Mouse (Mus musculus) heart, embryonic 16.5 days (tissue): Measurements from ENCODE around the gene Safb2. TPM values are rescaled to one million over a fixed set of nuclear protein-coding genes. Genes with fewer than 3 reads are reported as not detected.

Experiments
- ATAC-seq: fragments of 200-750 bp; cut with Nextera tagmentation; replicated peaks from 2 replicates; pipeline ENCODE4 v1.8.0; 2017; ENCODE audit warnings: moderate number of reproducible peaks; ENCODE audit not compliant: insufficient read depth, low FRiP score; ENCODE audit errors: extremely low read depth
- H3K27ac ChIP-seq: fragments of 300-500 bp; sonication (generic); 2 replicates; pipeline ENCODE4 v1.5.1; 2014; ENCODE audit warnings: mild to moderate bottlenecking, low read length, control low read depth, moderate library complexity
- H3K27me3 ChIP-seq: fragments of 300-500 bp; sonication (generic); 2 replicates; pipeline ENCODE4 v1.6.1; 2014; ENCODE audit warnings: low read length, mixed read lengths; ENCODE audit not compliant: control insufficient read depth, insufficient read depth
- H3K36me3 ChIP-seq: fragments of 300-500 bp; sonication (generic); 2 replicates; pipeline ENCODE4 v1.6.1; 2014; ENCODE audit not compliant: control insufficient read depth, insufficient read depth
- H3K4me1 ChIP-seq: fragments of 300-500 bp; sonication (generic); 2 replicates; pipeline ENCODE4 v1.6.1; 2014; ENCODE audit warnings: low read length, mixed read lengths; ENCODE audit not compliant: control insufficient read depth, insufficient read depth
- H3K4me2 ChIP-seq: fragments of 300-500 bp; sonication (generic); 2 replicates; pipeline ENCODE4 v1.6.1; 2014; ENCODE audit warnings: low read depth, mild to moderate bottlenecking, control low read depth, low read length
- H3K4me3 ChIP-seq: fragments of 300-500 bp; sonication (generic); 2 replicates; pipeline ENCODE4 v1.5.1; 2014; ENCODE audit warnings: mild to moderate bottlenecking, control low read depth, low read length
- H3K9ac ChIP-seq: fragments of 300-500 bp; sonication (generic); 2 replicates; pipeline ENCODE4 v1.6.1; 2014; ENCODE audit warnings: low read length, control low read depth
- H3K9me3 ChIP-seq: fragments of 300-500 bp; sonication (generic); replicated peaks from 2 replicates; pipeline ENCODE4 v1.6.1; 2016; ENCODE audit warnings: low read length; ENCODE audit not compliant: control insufficient read depth
- WGBS: fragments of 180-500 bp; shearing (Covaris S2); extraction: QIAGEN DNeasy Blood & Tissue Kit; methylation state at CpG from one replicate; pipeline ENCODE4 v1.1.7; 2014; 5-methylcytosine and 5-hydroxymethylcytosine counted together
- polyA plus RNA-seq: library from polyadenylated mRNA; unstranded; fragments of >200 nt; fragmentation: Nextera tagmentation; extraction: Ambion mirVana; gene quantifications from 2 replicates; pipeline ENCODE4 v1.2.1, GENCODE M21; 2015

The Safb2 gene
- polyA plus RNA-seq, 1 experiment from 2014 or later = 60.6 TPM

- H3K9me3 ChIP-seq = no peaks in the 10 kb centered on the region
- H3K4me2 ChIP-seq = no peak overlapping the region
- H3K4me1 ChIP-seq = no peaks in the 10 kb centered on the region
- WGBS = 45% methylated on average over 1 of the region's 1 CpGs
- no peaks in the 10 kb centered on the region for H3K27me3 ChIP-seq
- H3K4me3 ChIP-seq = no peak overlapping the region
- H3K27ac ChIP-seq = no peak overlapping the region
- no peak for ATAC-seq
- H3K9ac ChIP-seq = no peak overlapping the region
- no peaks in the 10 kb centered on the region for H3K36me3 ChIP-seq
These were observed 61.6 kb downstream of the Safb2 start for GRCm38 (mm10) chr17:56522744-56523143.

GRCm38 (mm10) chr17:56515690-56516410 is 68.5 kb downstream of the Safb2 start:
- H3K9me3 ChIP-seq = peaks cover 15% of the 10 kb centered on the region
- ATAC-seq = no peak; the same call in 1 of the 2 replicates
- H3K9ac ChIP-seq = no peak overlapping the region
- no peak overlapping the region for H3K4me3 ChIP-seq
- no peak overlapping the region for H3K27ac ChIP-seq
- H3K4me2 ChIP-seq = no peak overlapping the region
- no peaks in the 10 kb centered on the region for H3K36me3 ChIP-seq
- 11% methylated on average over 13 of the region's 13 CpGs for WGBS
- peaks cover 39% of the 10 kb centered on the region for H3K27me3 ChIP-seq
- peaks cover 2% of the 10 kb centered on the region; the same call in 1 of the 2 replicates for H3K4me1 ChIP-seq

GRCm38 (mm10) chr17:56514916-56515315 is 69.5 kb downstream of the Safb2 start:
- Histone ChIP-seq H3K36me3 (no peaks in the 10 kb centered on the region), H3K4me3 (no peak overlapping the region), H3K4me1 (peaks cover 2% of the 10 kb centered on the region; the same call in 1 of the 2 replicates), H3K4me2 (no peak overlapping the region), H3K27ac (no peak overlapping the region), H3K27me3 (peaks cover 48% of the 10 kb centered on the region), H3K9me3 (peaks cover 15% of the 10 kb centered on the region), H3K9ac (no peak overlapping the region)
- ATAC-seq = no peak
- WGBS = 46% methylated on average over 12 of the region's 12 CpGs

- peaks cover 2% of the 10 kb centered on the region; the same call in 1 of the 2 replicates for H3K4me1 ChIP-seq
- H3K36me3 ChIP-seq = no peaks in the 10 kb centered on the region
- H3K4me2 ChIP-seq = no peak overlapping the region
- peaks cover 15% of the 10 kb centered on the region for H3K9me3 ChIP-seq
- no peak overlapping the region for H3K4me3 ChIP-seq
- no peak overlapping the region for H3K9ac ChIP-seq
- H3K27me3 ChIP-seq = peaks cover 54% of the 10 kb centered on the region
- ATAC-seq = no peak
- no peak overlapping the region for H3K27ac ChIP-seq
These were observed 70.1 kb downstream of the Safb2 start for GRCm38 (mm10) chr17:56514330-56514729.

GRCm38 (mm10) chr17:56512310-56512709 is 72.1 kb downstream of the Safb2 start, which contains the start of gene Znrf4:
Gene Znrf4, minus strand, starts transcription at chr17:56512431.
- Histone ChIP-seq H3K9ac (no peak within 1 kb of the TSS), H3K36me3 (no peaks in the 10 kb centered on the region), H3K4me3 (peak within 1 kb of the TSS; percentile 25), H3K9me3 (peaks cover 15% of the 10 kb centered on the region), H3K27me3 (peaks cover 64% of the 10 kb centered on the region), H3K4me2 (peak within 1 kb of the TSS; percentile 25), H3K4me1 (peaks cover 6% of the 10 kb centered on the region; the same call in 1 of the 2 replicates), H3K27ac (no peak within 1 kb of the TSS)
- 53% methylated on average over 22 of the region's 22 CpGs for WGBS
- no peak for ATAC-seq

- no peak overlapping the region for H3K9ac ChIP-seq
- no peak for ATAC-seq
These were observed 72.7 kb downstream of the Safb2 start for GRCm38 (mm10) chr17:56511707-56512090.

GRCm38 (mm10) chr17:56510970-56511706 is 73.2 kb downstream of the Safb2 start:
- peaks cover 63% of the 10 kb centered on the region for H3K27me3 ChIP-seq
- H3K9ac ChIP-seq = no peak overlapping the region
- H3K9me3 ChIP-seq = peaks cover 9% of the 10 kb centered on the region
- peaks cover 6% of the 10 kb centered on the region; the same call in 1 of the 2 replicates for H3K4me1 ChIP-seq
- no peak for ATAC-seq
- no peak overlapping the region for H3K27ac ChIP-seq
- H3K4me2 ChIP-seq = peak overlapping the region; percentile 25
- peak overlapping the region; percentile 25 for H3K4me3 ChIP-seq
- WGBS = 6% methylated on average over 60 of the region's 60 CpGs
- H3K36me3 ChIP-seq = no peaks in the 10 kb centered on the region

More at GRCm38 (mm10) chr17:56511707-56512090, 72.7 kb downstream of the Safb2 start:
- H3K9me3 ChIP-seq = peaks cover 13% of the 10 kb centered on the region
- H3K4me1 ChIP-seq = peaks cover 6% of the 10 kb centered on the region; the same call in 1 of the 2 replicates
- peak overlapping the region; percentile 25; the same call in 1 of the 2 replicates for H3K4me3 ChIP-seq
- no peaks in the 10 kb centered on the region for H3K36me3 ChIP-seq
- WGBS = 20% methylated on average over 29 of the region's 29 CpGs
- peaks cover 64% of the 10 kb centered on the region for H3K27me3 ChIP-seq
- no peak overlapping the region for H3K27ac ChIP-seq
- peak overlapping the region; percentile 25 for H3K4me2 ChIP-seq
